Mouse (Mus musculus): ENCODE data around the gene Rhbdl1. TPM values are rescaled to one million over a fixed set of nuclear protein-coding genes. Genes with fewer than 3 reads are reported as not detected.

Gene Rhbdl1
- polyA plus RNA-seq, 1 experiment from 2014 or later: 2.7 TPM

Small RNAs within 50 kb of the gene (microRNA-seq; reads per million reads assigned to microRNA genes)
- not detected for gene Mir3082

Other genes starting within 250 kb of the Rhbdl1 start
- 1.7 and 3.7 TPM in 2 replicates for gene Gng13, start 120.1 kb downstream of the Rhbdl1 start, polyA plus RNA-seq (2014; fragmentation: Nextera tagmentation; extraction: Ambion mirVana)
- gene Chtf18, start 109.9 kb downstream of the Rhbdl1 start, polyA plus RNA-seq (2014; fragmentation: Nextera tagmentation; extraction: Ambion mirVana): 17.3 and 18.6 TPM in 2 replicates
- gene Rpusd1, start 109.6 kb downstream of the Rhbdl1 start, polyA plus RNA-seq (2014; fragmentation: Nextera tagmentation; extraction: Ambion mirVana): 22.1 and 25.0 TPM in 2 replicates
- gene Mslnl, start 101.3 kb downstream of the Rhbdl1 start, polyA plus RNA-seq (2014; fragmentation: Nextera tagmentation; extraction: Ambion mirVana): not detected in 2 replicates
- 29.5 and 36.0 TPM in 2 replicates for gene Msln, start 82.9 kb downstream of the Rhbdl1 start, polyA plus RNA-seq (2014; fragmentation: Nextera tagmentation; extraction: Ambion mirVana)
- 26.0 and 29.0 TPM in 2 replicates for gene Narfl, start 63.5 kb downstream of the Rhbdl1 start, polyA plus RNA-seq (2014; fragmentation: Nextera tagmentation; extraction: Ambion mirVana)
- gene Haghl, start 51.6 kb downstream of the Rhbdl1 start, polyA plus RNA-seq (2014; fragmentation: Nextera tagmentation; extraction: Ambion mirVana): 76.8 and 76.9 TPM in 2 replicates
- gene Ccdc78, start 50.7 kb downstream of the Rhbdl1 start, polyA plus RNA-seq (2014; fragmentation: Nextera tagmentation; extraction: Ambion mirVana): 0.30 TPM in 1 of 2 replicates, not detected in the other
- 109 and 110 TPM in 2 replicates for gene Fam173a, start 44.4 kb downstream of the Rhbdl1 start, polyA plus RNA-seq (2014; fragmentation: Nextera tagmentation; extraction: Ambion mirVana)
- gene AC134908.4, start 41.6 kb downstream of the Rhbdl1 start, polyA plus RNA-seq (2014; fragmentation: Nextera tagmentation; extraction: Ambion mirVana): not detected in 2 replicates
- 6.9 and 8.7 TPM in 2 replicates for gene Metrn, start 40.2 kb downstream of the Rhbdl1 start, polyA plus RNA-seq (2014; fragmentation: Nextera tagmentation; extraction: Ambion mirVana)
- 4.5 and 4.6 TPM in 2 replicates for gene Fbxl16, start 28.2 kb downstream of the Rhbdl1 start, polyA plus RNA-seq (2014; fragmentation: Nextera tagmentation; extraction: Ambion mirVana)
- 25.3 and 28.3 TPM in 2 replicates for gene Wdr24, start 13.7 kb downstream of the Rhbdl1 start, polyA plus RNA-seq (2014; fragmentation: Nextera tagmentation; extraction: Ambion mirVana)
- 41.9 and 44.4 TPM in 2 replicates for gene Jmjd8, start 8.4 kb downstream of the Rhbdl1 start, polyA plus RNA-seq (2014; fragmentation: Nextera tagmentation; extraction: Ambion mirVana)
- gene Stub1, start 3.9 kb downstream of the Rhbdl1 start, polyA plus RNA-seq (2014; fragmentation: Nextera tagmentation; extraction: Ambion mirVana): 321 and 347 TPM in 2 replicates
- gene Gm20683, start 4.5 kb upstream of the Rhbdl1 start, polyA plus RNA-seq (2014; fragmentation: Nextera tagmentation; extraction: Ambion mirVana): 1.4 and 2.1 TPM in 2 replicates
- 11.2 and 13.6 TPM in 2 replicates for gene Rhot2, start 7.6 kb upstream of the Rhbdl1 start, polyA plus RNA-seq (2014; fragmentation: Nextera tagmentation; extraction: Ambion mirVana)
- gene Wdr90, start 24.2 kb upstream of the Rhbdl1 start, polyA plus RNA-seq (2014; fragmentation: Nextera tagmentation; extraction: Ambion mirVana): 20.1 and 22.5 TPM in 2 replicates
- 23.2 and 23.3 TPM in 2 replicates for gene Mcrip2, start 31.5 kb upstream of the Rhbdl1 start, polyA plus RNA-seq (2014; fragmentation: Nextera tagmentation; extraction: Ambion mirVana)
- 66.9 and 67.5 TPM in 2 replicates for gene Mettl26, start 37.8 kb upstream of the Rhbdl1 start, polyA plus RNA-seq (2014; fragmentation: Nextera tagmentation; extraction: Ambion mirVana)
- gene Wfikkn1, start 43.6 kb upstream of the Rhbdl1 start, polyA plus RNA-seq (2014; fragmentation: Nextera tagmentation; extraction: Ambion mirVana): 0.52 and 0.65 TPM in 2 replicates
- 17.0 and 17.2 TPM in 2 replicates for gene Rab40c, start 82.4 kb upstream of the Rhbdl1 start, polyA plus RNA-seq (2014; fragmentation: Nextera tagmentation; extraction: Ambion mirVana)
- 59.4 and 59.7 TPM in 2 replicates for gene Pigq, start 107.6 kb upstream of the Rhbdl1 start, polyA plus RNA-seq (2014; fragmentation: Nextera tagmentation; extraction: Ambion mirVana)
- gene Nhlrc4, start 107.7 kb upstream of the Rhbdl1 start, polyA plus RNA-seq (2014; fragmentation: Nextera tagmentation; extraction: Ambion mirVana): 0.72 TPM in 1 of 2 replicates, not detected in the other
- 0.32 and 0.41 TPM in 2 replicates for gene A930017K11Rik, start 115.3 kb upstream of the Rhbdl1 start, polyA plus RNA-seq (2014; fragmentation: Nextera tagmentation; extraction: Ambion mirVana)
- gene Capn15, start 148.5 kb upstream of the Rhbdl1 start, polyA plus RNA-seq (2014; fragmentation: Nextera tagmentation; extraction: Ambion mirVana): 23.9 and 27.1 TPM in 2 replicates
- gene Rab11fip3, start 232.3 kb upstream of the Rhbdl1 start, polyA plus RNA-seq (2014; fragmentation: Nextera tagmentation; extraction: Ambion mirVana): 11.4 and 12.8 TPM in 2 replicates